Mouse (Mus musculus) spleen, postnatal 36 days (tissue): Measurements from ENCODE around the gene Cacnb1.

Experiments
- DNase-seq, 2 experiments: peaks; one replicate each; pipeline ENCODE4 v3.0.0; 2022; ENCODE audit warnings: low spot score in 2 of 2, mixed read lengths in 1 of 2

Gene Cacnb1

GRCm38 (mm10) chr11:97986738-97987465 is 35.9 kb downstream of the Cacnb1 start:
- no peak for DNase-seq

DNA sequence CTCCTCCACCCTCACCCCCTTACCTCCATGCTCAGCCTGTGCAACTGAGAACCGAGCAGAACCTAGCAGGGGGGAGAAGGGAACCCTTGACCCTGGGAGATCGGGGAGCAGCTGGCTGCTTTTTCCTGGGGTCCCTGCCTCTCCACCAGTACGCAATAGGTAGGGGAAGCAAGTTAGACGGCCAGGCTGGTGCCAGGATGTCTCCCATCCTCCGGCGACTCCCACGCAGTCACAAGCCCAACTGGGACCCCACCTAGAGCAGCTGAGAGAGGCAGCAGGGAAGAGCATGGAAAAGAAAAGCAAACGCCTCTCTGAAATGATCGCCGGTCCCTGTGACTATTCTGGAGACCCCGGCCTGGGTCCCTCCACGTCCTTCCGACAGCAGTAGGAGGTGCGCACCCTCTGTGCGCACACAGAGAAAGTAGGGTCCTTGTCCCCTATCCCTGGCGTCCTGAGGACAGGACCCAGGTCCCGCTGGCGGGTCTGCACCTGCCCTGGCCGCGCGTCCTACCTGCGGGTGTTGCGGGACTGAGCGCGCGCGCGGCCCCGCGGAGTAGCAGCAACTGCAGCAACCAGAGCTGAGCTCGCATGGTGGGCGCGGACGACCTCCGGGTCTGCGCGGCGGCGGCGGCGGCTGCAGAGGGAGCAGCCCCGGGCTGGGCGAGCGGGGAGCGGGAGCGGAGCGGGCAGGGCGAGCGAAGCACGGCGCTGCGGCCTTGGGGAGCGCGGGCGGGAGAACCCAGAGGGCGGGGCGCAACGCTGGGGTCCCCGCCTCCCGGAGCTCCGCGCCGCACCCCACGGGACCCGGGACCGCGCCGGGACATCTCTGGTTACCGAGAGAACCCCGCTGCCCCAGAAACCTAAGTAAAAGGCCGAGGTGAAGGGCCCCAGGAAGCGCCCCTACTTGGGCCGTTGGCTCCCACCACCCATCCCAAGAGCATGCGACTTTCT is 36.8 kb downstream of the Cacnb1 start, which contains the start of gene Plxdc1:
TSS of gene Plxdc1 (minus strand) at position 718 of the 951 bp plus-strand sequence.
- DNase-seq = peak in 1 of 2 experiments; percentile 36

DNA sequence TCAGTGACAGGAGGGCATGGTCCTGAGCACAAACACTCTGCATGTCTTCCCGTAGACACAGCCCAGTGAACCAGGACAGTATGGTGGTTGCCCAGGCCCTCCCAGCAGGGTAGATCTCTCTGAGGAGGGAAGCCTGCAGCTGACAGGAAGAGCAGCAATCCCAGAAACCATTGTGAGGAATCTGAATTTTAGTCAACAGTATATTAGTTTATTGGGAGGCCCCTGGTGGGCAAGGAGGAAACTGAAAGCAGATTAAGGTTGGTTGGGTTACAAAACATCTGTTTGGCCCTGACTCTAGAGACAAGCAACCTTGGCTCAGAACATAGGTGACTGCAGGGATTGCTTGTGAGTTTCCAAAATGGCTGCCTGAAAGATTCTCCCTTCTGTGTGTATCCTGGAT is 38.9 kb downstream of the Cacnb1 start:
- DNase-seq = no peak

DNA sequence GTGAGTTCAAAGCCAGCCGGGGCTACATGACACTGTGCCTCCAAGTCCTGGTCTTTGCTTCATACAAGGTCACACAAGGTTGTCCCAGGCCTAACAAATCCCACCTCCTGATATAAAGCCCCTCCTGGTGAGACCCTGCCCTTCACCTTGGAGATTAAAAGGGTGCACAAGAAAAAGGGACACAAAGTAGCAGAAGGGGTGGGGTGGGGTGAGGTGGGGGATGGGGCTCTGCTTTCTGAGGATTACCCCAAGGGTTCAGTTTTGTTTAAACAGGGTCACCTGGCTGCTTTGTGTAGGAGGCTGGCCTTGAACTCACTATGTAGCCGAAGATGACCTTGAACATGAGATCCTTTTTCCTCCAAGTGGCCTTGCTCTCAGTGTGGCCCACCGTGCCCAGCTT is 39.3 kb downstream of the Cacnb1 start:
- no peak for DNase-seq

GRCm38 (mm10) chr11:97982721-97983120 is 40.1 kb downstream of the Cacnb1 start:
- no peak for DNase-seq

GRCm38 (mm10) chr11:97980531-97980966 is 42.3 kb downstream of the Cacnb1 start:
- DNase-seq = no peak

DNA sequence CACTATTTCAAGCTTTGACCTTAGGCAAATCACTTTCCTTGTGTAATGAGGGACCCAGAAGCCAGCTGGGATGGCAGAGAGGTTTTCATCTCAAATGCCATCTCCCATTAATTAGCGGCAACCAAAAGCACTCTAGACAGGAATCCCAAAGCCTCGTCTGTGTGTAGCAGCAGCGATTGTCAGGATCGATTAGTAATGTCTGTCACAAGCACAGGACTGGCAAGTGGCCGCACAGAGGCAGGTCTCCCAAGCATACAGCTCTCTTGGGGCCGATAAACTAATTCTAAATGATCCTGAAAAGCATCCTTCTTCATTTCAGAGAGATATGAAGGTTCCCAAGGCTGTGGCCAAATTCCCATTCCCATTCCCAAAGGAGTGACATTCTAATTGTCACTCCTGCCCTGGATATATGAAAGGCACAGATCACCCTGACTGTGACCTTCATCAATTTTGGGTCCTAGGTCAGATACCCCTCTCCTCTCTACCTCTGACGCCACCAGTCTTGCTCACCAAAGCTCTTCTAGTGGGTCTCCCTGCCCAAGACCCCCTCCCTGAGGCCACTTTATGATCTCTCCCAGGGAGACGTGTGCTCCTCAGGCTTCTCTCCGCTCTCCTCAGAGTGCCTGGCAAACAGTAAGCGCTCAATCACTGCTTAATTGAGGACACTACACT is 42.9 kb downstream of the Cacnb1 start:
- DNase-seq = no peak

- no peak for DNase-seq
Observed at GRCm38 (mm10) chr11:97978392-97978791, 44.4 kb downstream of the Cacnb1 start.

GRCm38 (mm10) chr11:97977797-97978196 is 45.0 kb downstream of the Cacnb1 start:
- no peak for DNase-seq

DNA sequence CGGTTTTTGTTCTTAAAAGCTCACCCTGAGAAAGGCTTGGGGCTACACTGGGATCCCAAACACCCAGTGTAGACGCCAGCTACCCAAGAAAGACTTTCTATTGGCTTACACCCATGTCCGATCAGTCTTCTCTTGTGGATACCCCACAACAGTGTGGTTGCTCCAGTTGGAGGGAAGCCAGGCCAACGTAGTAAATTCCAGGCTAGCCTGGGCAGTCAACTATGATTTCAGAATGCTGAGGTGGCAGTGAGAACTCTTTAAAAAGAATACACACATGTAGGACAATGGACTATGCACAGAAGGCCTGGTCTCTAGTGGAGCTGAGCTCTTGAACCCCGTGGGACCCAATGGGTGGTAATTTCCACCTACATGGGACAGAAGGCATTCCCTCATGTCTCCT is 48.1 kb downstream of the Cacnb1 start:
- no peak for DNase-seq

DNA sequence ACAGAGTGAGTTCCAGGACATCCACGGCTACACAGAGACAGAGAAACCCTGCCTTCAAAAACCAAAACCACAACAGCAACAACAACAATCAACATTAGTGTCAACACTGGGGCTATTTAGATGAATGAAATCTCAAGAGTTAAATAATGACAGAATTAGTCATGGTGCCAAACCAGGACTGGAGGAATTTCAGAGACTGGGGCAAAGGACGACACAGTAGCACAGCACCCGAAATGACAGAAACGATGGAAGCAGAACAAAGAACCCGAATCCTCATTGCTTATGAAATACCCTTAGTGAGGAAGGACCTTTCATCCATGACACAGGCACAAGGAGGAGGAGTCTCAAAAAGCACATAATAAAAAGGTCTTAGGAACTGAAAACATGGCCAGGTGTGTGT is 48.7 kb downstream of the Cacnb1 start:
- no peak for DNase-seq

DNA sequence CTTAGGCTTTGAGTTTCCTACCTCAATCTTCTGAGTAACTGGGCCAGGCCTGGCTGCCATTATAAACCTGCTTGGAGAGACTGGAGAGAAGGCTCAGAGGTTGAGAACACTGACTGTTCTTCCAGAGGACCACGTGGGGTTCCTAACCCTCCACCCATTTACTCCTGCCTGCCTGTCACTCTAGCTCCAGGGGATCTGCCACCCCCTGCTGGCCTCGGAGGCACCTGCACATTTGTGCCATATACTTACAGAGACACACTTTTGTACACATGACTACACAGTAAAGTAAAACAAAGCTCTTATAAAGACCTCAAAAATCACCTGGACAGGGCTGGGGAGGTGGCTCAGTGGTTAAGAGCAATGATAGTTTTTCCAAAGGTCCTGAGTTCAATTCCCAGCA is 50.4 kb downstream of the Cacnb1 start:
- no peak for DNase-seq

DNA sequence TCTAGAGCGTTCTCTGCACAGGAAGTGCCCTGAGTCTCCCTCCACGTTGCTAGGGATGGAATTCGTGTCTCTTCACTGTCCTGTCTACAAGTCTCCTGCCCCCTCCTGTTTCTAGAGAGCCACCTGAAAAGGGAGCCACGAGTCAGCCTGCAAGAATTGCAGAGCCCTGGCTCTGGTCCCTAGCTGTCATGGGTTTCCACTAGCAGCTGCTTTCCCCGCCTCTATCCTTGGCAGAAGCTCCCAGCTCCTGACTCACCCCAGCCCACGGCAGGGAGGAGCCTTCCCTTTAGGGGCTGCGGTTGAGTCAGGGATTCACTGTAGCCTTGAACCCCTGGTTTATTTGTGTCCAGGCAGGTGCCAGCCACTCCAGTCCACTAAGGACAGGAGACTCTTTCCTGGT is 51.6 kb downstream of the Cacnb1 start:
- DNase-seq = no peak

GRCm38 (mm10) chr11:97970771-97971170 is 52.1 kb downstream of the Cacnb1 start:
- DNase-seq = no peak

GRCm38 (mm10) chr11:97968385-97968784 is 54.4 kb downstream of the Cacnb1 start:
- no peak for DNase-seq

- DNase-seq = no peak
Observed at GRCm38 (mm10) chr11:97967114-97967513, 55.7 kb downstream of the Cacnb1 start.

GRCm38 (mm10) chr11:97960907-97961306 is 61.9 kb downstream of the Cacnb1 start:
- DNase-seq = no peak

DNA sequence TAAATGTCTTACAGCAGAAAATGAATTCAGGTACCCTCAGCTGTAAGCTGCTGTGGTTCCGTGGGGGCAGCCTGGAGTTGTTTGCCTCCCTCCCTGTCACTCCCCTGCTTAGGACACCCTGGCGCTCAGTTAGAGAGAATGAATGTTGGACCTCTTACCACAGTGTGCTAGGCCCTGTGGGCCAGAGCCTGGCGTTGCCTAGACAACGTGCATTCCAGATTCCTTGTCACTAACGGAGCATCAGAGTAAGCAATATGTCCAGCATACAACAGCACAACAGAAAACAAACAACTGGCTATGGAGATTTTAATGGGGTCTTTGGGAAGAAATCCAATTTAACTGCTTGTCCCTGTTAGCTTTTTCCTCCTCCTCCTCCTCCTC is 63.5 kb downstream of the Cacnb1 start:
- no peak for DNase-seq

GRCm38 (mm10) chr11:97958641-97959299 is 64.1 kb downstream of the Cacnb1 start:
- no peak for DNase-seq

- no peak for DNase-seq
Observed at GRCm38 (mm10) chr11:97956905-97957560, 65.8 kb downstream of the Cacnb1 start.

DNA sequence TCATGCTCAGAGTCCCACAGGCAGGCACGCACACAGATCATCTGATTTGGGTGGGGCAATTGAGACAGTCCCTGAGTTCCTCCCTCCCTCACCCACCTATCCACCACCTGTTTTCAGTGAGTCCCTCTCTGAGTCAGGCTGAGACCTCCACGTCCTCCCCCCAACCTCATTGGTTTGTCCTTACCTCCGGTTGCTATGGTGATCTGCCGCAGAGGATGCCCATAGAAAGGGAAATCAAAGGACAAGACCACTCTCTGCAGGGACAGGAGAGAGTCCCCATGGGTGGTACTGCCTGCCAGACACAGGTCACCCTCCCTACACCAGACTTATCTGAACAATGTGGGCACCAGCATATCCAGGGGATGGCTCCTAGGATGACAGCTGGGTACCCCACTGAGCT is 66.9 kb downstream of the Cacnb1 start:
- no peak for DNase-seq
